Mouse (Mus musculus): ENCODE results near the gene Rnf150. TPM values are rescaled to one million over a fixed set of nuclear protein-coding genes. Genes with fewer than 3 reads are reported as not detected.

Rnf150 gene
- total RNA-seq, 2 experiments from 2014 or later = 26.0 to 34.8 TPM

- TF ChIP-seq CTCF (IDR thresholded peaks at IDR 0.05) = no peak
- H3K4me3 ChIP-seq = no peak overlapping the region; the same call in 1 of the 2 replicates
- intact Hi-C loops (cut with DNase I) = no loop called here
- H3K27ac ChIP-seq = peak overlapping the region; percentile 79
- no peak for DNase-seq
Measured at GRCm38 (mm10) chr8:82897628-82898458, 34.7 kb downstream of the Rnf150 start.

- TF ChIP-seq CTCF (IDR thresholded peaks at IDR 0.05) = no peak
- no peak for DNase-seq
- intact Hi-C loops (cut with DNase I) = no loop called here
- Histone ChIP-seq H3K4me3 (peak overlapping the region; percentile 17; the same call in 1 of the 2 replicates), H3K27ac (peak overlapping the region; percentile 79)
Measured at GRCm38 (mm10) chr8:82898459-82898841, 35.3 kb downstream of the Rnf150 start.

DNA sequence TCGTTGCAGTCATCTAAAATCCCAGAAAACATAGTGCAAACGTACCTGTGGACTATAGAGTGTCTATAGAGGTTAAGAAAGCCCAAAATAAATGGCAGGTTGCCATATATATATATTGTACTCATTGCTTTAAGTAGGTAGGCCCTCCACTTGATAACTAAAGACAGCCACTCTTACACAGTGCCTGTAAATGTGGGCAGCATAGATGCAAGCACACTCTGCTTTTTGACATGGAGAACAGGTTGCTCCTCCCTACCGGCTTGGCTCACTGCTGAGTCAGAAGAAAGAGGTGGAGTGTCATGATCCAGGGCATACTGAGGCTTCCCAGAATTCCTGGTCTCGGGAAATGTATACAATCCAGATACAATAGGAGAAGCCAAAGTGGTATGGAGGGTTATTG, 37.8 kb downstream of the Rnf150 start:
- no peak for TF ChIP-seq CTCF (IDR thresholded peaks at IDR 0.05)
- intact Hi-C loops (cut with DNase I) = loop anchor here (5.0 kb wide), 1 partner anchor 36 kb away; no protein-coding TSS in a partner anchor
- no peak overlapping the region for H3K4me3 ChIP-seq
- DNase-seq = no peak
- peak overlapping the region; percentile 86 for H3K27ac ChIP-seq

DNA sequence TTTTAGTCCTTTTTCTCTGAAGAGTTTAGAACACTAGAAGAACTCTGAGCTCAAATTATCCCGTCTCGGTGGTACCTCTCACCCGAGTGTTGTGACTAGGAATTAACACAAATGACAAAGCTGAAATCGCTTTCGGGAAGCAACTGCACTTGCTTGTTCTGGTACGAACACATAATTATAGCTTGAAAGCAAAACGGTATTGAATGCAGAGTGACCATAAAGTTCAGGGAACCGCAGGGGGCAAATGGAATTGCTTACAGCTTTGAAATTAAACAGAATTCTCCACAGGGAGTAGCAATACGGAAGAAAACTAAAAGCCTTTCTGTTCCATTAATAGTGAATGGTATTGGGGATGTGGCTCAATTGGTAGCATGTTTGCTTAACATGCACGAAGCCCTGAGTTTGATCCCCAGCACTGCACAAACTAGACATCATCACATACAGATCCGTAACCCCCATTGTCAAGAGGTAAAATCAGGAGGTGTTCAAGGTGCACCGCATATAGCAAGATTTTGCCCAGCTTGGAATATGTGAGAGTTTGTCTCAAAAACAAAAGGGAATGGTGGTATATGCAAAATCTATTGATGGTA, 38.5 kb downstream of the Rnf150 start:
- peak overlapping the region; percentile 86 for H3K27ac ChIP-seq
- intact Hi-C loops (cut with DNase I) = loop anchor here (5.0 kb wide), 1 partner anchor 36 kb away; no protein-coding TSS in a partner anchor
- no peak overlapping the region for H3K4me3 ChIP-seq
- TF ChIP-seq CTCF (IDR thresholded peaks at IDR 0.05) = no peak
- DNase-seq = no peak

GRCm38 (mm10) chr8:82903497-82903896, 40.3 kb downstream of the Rnf150 start:
- no peak for TF ChIP-seq CTCF (IDR thresholded peaks at IDR 0.05)
- intact Hi-C loops (cut with DNase I) = loop anchor here (5.0 kb wide), 1 partner anchor 34 kb away; no protein-coding TSS in a partner anchor
- DNase-seq = no peak
- no peak overlapping the region for H3K4me3 ChIP-seq
- peak overlapping the region; percentile 86 for H3K27ac ChIP-seq

DNA sequence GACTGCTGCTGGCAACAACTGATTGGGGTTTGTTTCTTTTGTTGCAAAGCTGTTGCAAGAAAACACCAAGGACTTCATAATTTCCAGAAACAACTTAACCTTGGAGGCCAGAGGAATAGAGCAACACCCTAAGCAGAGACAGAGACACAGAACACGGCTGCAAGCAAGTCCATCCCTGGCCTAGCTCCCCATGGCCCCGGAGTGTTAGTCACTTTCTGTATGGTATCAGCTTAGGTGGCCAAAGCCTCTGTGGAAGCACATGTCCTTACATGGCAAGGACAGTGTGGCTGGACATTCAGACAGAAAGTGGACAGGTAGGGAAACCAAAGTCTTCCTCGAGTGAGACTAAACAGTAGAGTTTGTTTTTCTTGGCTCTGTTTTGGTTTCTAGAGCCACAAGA, 44.1 kb downstream of the Rnf150 start:
- intact Hi-C loops (cut with DNase I) = no loop called here
- H3K27ac ChIP-seq = peak overlapping the region; percentile 25; the same call in 1 of the 2 replicates

GRCm38 (mm10) chr8:82911436-82911835, 48.3 kb downstream of the Rnf150 start:
- no peak for DNase-seq
- Histone ChIP-seq H3K27ac (no peak overlapping the region), H3K4me3 (no peak overlapping the region)
- intact Hi-C loops (cut with DNase I) = no loop called here
- no peak for TF ChIP-seq CTCF (IDR thresholded peaks at IDR 0.05)

More for the DNA sequence above, 44.1 kb downstream of the Rnf150 start:
- H3K4me3 ChIP-seq = no peak overlapping the region
- no peak for TF ChIP-seq CTCF (IDR thresholded peaks at IDR 0.05)
- no peak for DNase-seq

GRCm38 (mm10) chr8:82912282-82912681, 49.1 kb downstream of the Rnf150 start:
- no peak for DNase-seq
- no peak overlapping the region for H3K27ac ChIP-seq
- no peak for TF ChIP-seq CTCF (IDR thresholded peaks at IDR 0.05)
- intact Hi-C loops (cut with DNase I) = no loop called here
- no peak overlapping the region for H3K4me3 ChIP-seq

GRCm38 (mm10) chr8:82914543-82914942, 51.4 kb downstream of the Rnf150 start:
- TF ChIP-seq CTCF (IDR thresholded peaks at IDR 0.05) = no peak
- intact Hi-C loops (cut with DNase I) = no loop called here
- Histone ChIP-seq H3K4me3 (no peak overlapping the region), H3K27ac (no peak overlapping the region)
- DNase-seq = no peak

- no peak overlapping the region for H3K27ac ChIP-seq
- no peak for TF ChIP-seq CTCF (IDR thresholded peaks at IDR 0.05)
- DNase-seq = no peak
- no peak overlapping the region for H3K4me3 ChIP-seq
- intact Hi-C loops (cut with DNase I) = no loop called here
Measured at GRCm38 (mm10) chr8:82916851-82917539, 53.8 kb downstream of the Rnf150 start.

DNA sequence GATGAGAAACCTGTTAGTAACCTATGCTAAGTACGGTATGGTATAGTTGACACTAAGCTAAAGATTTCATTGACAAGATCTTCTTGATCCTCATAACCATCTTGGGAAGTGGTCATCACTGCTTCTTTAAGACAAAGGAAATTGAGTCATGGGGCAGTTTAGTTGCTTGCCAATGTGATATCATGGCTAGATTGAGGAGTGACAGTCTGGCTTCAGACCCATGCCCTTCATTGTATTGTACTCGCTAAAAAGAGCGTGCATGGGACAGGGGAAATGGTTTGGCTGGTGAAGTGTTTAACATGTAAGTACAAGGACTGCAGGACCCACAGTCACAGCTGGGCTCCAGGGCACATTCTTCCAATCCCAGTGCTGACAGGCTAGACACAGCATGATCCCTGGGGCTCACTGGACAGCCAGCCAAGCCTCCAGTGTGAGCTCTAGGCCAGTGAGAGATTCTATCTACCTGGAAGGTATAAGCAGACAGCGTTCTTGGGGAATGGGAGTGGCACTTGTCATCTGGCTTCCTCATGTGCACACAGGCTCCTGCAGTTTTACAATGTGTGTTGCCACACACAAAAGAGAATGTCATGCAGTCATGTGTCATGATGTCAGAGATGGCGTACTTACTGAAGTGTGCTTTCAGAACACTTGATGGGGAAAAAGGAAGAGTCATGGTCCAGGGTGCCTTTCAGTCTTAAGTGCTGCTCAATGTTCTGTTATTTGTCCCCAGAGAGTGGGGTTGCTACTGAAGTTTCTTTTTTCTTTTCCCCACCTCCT, 54.6 kb downstream of the Rnf150 start:
- no peak overlapping the region for H3K4me3 ChIP-seq
- TF ChIP-seq CTCF (IDR thresholded peaks at IDR 0.05) = no peak
- intact Hi-C loops (cut with DNase I) = no loop called here
- DNase-seq = no peak
- no peak overlapping the region; the same call in 1 of the 2 replicates for H3K27ac ChIP-seq

GRCm38 (mm10) chr8:82919676-82920075, 56.5 kb downstream of the Rnf150 start:
- DNase-seq = no peak
- Histone ChIP-seq H3K4me3 (no peak overlapping the region), H3K27ac (no peak overlapping the region)
- intact Hi-C loops (cut with DNase I) = no loop called here
- no peak for TF ChIP-seq CTCF (IDR thresholded peaks at IDR 0.05)
